Mouse (Mus musculus) layer of hippocampus, adult 2 months (tissue): ENCODE data around the gene Arnt. TPM values are rescaled to one million over a fixed set of nuclear protein-coding genes. Genes with fewer than 3 reads are reported as not detected.
"Not testable (repeated sequence)": the region's sequence is repeated elsewhere in the genome, so short reads cannot be mapped to it uniquely, and the experiment has no call there.

ENCODE experiments used
- DNase-seq, 2 experiments: peaks; one replicate each; pipeline ENCODE4 v3.0.0; 2022; ENCODE audit warnings: low spot score in 2 of 2
- H3K27ac ChIP-seq: fragments of 200-600 bp; 2 replicates; pipeline ENCODE4 v1.8.1; 2022
- H3K4me3 ChIP-seq: fragments of 200-600 bp; 2 replicates; pipeline ENCODE4 v1.8.1; 2022; ENCODE audit warnings: mild to moderate bottlenecking
- CTCF ChIP-seq: fragments of 200-600 bp; conservative IDR thresholded peaks from 2 replicates; pipeline ENCODE4 v1.8.1; 2022; ENCODE audit warnings: antibody characterized with exemption, mild to moderate bottlenecking, moderate library complexity
- total RNA-seq, 2 experiments: library from RNA; stranded (reverse); gene quantifications; 2 replicates each; pipeline ENCODE4 v1.2.3; 2021

Gene Arnt
- total RNA-seq, 2 experiments from 2014 or later, result 36.0 to 45.1 TPM

DNA sequence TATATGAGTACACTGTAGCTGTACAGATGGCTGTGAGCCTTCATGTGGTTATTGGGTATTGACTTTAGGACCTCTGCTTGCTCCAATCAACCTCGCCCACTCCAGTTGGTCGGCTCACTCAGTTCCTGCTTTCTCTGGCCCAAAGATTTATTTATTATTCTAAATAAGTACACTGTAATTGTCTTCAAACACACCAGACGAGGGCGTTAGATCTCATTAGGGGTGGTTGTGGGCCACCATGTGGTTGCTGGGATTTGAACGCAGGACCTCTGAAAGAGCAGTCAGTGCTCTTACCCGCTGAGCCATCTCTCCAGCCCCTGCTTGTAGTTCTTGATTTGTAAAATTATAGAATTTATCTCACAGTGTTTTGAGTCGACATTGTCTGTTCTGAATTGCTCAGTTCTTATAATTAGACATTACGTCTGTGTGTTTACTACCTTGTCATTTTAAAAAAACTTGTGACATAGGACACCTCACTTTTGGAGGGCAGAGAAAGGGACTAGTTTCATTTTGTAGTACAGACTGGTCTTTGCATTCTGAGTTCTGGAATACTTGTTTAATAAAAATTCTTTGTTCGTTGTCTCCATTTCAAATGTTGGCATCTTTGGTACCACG, 780 bp upstream of the Arnt start:
- peak overlapping the region; percentile 93 for H3K27ac ChIP-seq
- DNase-seq, result no peak
- H3K4me3 ChIP-seq, result peak overlapping the region; percentile 98
- TF ChIP-seq CTCF, result no peak; the same call in 1 of the 2 replicates

DNA sequence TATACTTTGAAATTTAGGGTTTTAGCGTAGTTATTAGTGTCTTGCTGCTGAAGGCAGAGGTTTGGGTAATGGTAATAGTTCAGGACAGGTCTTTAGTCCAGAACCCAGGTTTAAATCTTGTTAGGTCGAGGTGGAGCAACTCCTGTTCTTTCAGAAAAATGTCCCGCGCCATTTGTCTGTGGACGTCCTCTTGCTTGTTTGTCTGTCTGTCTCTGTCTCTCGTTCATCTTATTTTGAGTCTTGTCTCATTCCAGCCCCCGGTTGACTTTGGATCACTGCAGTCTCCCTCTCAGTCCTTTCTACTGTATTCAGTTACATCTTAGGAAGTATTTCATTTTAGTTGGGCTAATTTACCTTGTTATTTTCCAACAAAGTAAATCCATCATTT, 789 bp downstream of the Arnt start:
- Histone ChIP-seq H3K4me3 (peak overlapping the region; percentile 98), H3K27ac (peak overlapping the region; percentile 93)
- no peak for TF ChIP-seq CTCF
- no peak for DNase-seq

DNA sequence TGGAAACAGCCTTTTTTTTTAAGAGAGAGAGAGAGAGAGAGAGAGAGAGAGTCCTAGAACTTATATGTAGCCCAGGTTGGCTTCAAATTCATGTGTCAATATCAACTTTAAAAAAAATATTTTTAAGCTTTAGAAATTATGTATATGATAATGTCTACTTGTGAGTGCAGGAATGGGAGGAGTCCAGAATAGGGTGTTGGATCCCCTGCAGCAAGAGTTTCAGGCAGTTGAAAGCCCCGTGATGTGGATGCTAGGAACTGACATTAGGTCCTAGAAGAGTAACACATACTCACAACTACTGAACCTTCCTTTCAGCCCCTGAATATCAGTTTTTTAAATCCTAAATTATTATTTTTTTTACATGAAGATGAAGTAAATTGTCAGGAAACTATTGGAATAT, 1.4 kb downstream of the Arnt start:
- no peak for DNase-seq
- H3K4me3 ChIP-seq, result peak overlapping the region; percentile 98; the same call in 1 of the 2 replicates
- no peak for TF ChIP-seq CTCF

DNA sequence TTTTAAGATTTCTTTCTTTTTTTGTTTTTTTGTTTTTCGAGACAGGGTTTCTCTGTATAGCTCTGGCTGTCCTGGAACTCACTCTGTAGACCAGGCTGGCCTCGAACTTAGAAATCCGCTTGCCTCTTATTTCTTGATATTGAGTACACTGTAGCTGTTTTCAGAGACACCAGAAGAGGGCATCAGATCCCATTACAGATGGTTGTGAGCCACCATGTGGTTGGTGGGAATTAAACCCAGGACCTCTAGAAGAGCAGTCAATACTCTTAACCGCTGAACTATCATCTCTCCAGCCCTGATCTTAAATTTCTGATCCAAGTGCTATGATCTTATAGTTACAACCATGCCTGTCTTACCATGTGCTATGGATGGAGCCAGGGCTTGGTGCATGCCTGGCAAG, 4.4 kb downstream of the Arnt start:
- DNase-seq, H3K4me3 ChIP-seq, H3K27ac ChIP-seq: not testable (repeated sequence)
- TF ChIP-seq CTCF, result 0 out of 2 replicates have a peak, but pooled peaks have one; percentile 4

More for the DNA sequence above, 1.4 kb downstream of the Arnt start:
- no peak overlapping the region for H3K27ac ChIP-seq

DNA sequence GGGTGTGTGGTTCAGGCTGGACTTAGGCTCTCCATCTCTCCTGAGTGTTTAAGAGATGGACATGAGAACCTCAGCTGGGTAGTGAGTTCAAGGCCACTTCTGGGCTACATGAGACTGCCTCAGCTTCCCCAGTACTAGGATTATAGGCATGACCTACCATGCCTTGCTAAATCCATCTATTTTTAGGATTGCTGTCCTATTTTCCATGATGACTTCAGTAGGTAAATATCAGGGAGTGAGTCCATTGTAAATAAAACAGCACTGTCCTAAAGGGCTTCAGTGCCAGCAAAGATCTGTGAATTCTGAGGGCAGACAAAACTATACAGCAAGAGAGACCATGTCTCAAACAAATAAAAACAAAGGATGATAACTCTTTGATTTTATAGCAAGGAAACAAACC, 5.5 kb downstream of the Arnt start:
- no peak overlapping the region for H3K4me3 ChIP-seq
- no peak overlapping the region for H3K27ac ChIP-seq
- no peak for DNase-seq
- TF ChIP-seq CTCF, result no peak

DNA sequence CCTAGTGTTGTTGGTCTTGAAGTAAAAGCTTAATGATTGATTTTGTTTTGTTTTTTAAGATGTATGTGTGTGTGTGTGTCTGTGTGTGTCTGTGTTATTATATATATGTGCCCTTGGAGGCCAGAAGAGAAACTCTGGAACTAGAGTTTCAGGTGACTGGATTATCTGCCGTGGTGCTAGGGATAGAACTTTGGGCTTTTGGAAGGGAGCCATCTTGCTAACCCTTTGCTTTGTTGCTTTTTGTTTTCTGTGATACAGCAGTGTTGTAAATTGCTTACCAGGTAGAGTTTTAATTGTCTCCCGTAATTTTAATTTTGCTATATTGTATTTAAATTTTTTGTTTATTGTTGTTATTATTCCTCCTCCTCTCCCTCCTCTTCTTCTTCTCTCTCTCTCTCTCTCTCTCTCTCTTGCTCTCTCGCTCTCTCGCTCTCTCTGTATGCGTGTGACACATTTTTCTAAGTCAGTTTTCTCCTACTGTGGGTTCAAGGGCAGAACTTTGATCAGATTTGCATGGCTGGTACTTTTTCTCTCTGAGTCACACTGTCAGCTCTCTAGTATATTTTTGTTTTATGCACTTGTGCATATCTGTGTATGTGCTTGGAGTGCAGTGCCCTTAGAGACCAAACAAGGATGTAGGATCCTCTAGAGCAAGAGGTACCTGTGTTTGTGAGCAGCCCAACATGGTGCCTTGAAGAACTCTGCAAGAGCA, 8.4 kb downstream of the Arnt start:
- H3K4me3 ChIP-seq, result no peak overlapping the region
- no peak overlapping the region for H3K27ac ChIP-seq
- TF ChIP-seq CTCF, result no peak
- DNase-seq, result no peak

DNA sequence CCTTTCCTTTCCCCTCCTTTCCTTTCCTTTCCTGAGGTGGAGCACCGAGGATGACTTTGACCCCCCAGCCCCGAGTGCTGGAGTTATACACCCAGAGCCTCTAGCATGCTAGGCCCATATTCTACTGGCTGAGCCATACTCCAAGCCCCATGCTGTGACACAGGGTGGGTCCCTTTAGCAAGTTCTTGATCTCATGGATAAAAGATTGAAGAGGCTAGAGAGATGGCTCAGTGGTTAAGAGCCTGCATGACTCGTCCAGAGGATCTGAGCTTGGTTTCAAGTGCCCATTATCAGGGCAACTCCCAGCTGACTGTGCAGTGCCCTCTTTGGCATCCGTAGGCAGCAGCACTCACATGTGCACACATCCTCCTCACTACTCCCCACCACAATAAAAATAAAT, 11.1 kb downstream of the Arnt start:
- no peak for TF ChIP-seq CTCF
- DNase-seq, result no peak
- Histone ChIP-seq H3K27ac (no peak overlapping the region), H3K4me3 (no peak overlapping the region)

DNA sequence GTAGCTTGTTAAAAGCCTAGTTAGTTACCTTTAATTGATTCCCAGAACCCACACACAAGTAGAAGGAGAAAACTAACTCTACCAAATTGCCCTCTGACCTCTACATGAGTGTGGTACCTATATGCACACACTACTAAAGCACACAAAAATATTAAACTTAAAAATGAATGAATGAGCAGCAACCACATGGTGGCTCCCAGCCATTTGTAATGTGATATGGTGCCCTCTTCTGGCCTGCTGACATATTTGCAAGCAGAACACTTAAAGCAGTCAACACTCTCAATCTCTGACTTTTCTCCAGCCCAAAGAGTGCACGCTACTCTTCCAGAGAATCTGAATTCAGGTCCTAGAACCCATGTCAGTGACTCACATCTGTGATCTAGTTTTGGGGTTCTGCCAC, 16.2 kb downstream of the Arnt start:
- peak; percentile 48 to 53 for DNase-seq
- TF ChIP-seq CTCF, result peak; percentile 89
- Histone ChIP-seq H3K27ac (no peak overlapping the region), H3K4me3 (no peak overlapping the region)

DNA sequence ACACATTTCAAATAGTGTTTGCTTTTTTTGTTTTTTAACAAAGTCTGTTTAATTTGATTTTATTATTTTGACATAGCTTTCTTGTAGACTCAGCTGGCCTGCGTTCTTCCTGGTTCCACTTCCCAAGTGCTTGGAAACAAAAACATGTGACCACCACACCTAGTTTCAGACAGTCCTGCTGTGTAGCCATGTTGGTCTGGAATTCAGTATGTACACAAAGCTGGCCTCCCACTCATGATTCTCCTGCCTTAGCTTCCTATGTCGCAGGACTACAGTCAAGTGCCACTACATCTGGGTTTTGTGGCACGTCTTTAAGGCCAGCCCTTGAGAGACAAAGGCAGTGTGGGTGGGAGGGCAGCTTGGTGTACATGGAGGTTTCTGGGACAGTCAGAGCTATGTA, 16.7 kb downstream of the Arnt start:
- Histone ChIP-seq H3K27ac (no peak overlapping the region), H3K4me3 (no peak overlapping the region)
- DNase-seq, result no peak
- TF ChIP-seq CTCF, result no peak

DNA sequence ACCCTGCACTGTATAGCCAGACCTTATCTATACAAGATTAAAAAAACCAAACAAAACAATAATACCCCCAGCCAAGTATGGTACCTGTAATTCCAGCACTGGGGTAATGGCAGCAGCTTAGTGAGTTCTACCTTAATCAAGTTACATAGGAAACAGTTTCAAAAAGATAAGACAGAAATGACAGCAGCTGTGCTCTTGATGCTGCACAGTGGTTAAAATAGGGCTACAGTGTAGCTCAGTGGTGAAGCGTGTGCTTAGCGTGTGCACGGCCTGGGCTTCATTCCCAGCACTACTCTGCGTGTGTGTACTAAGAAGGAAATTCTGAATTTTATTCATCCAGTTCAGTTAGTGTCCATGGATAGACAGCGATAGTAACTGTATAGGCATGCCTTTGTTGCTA, 22.2 kb downstream of the Arnt start:
- no peak for DNase-seq
- TF ChIP-seq CTCF, result no peak
- no peak overlapping the region for H3K4me3 ChIP-seq
- H3K27ac ChIP-seq, result no peak overlapping the region

DNA sequence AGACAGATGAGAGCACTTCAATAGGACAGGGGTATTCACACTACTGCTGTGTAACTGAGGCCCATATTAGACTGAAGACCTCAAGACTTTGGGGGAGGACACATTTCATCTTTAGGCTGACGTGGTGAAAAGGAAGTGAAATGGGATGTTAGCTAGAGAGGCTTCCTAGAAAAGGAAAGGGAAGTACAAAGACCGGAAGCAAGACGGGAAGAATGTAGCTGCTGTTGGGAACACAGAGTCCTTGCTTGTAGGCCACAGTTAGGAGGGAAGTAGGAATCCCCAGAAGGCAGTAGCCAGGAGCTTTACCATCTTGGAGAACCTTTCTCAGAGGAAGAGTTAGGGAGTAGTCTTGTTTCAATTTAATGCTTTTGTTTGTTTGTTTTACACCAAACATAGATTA, 23.6 kb downstream of the Arnt start:
- Histone ChIP-seq H3K4me3 (no peak overlapping the region), H3K27ac (no peak overlapping the region)
- DNase-seq, result no peak
- no peak for TF ChIP-seq CTCF

DNA sequence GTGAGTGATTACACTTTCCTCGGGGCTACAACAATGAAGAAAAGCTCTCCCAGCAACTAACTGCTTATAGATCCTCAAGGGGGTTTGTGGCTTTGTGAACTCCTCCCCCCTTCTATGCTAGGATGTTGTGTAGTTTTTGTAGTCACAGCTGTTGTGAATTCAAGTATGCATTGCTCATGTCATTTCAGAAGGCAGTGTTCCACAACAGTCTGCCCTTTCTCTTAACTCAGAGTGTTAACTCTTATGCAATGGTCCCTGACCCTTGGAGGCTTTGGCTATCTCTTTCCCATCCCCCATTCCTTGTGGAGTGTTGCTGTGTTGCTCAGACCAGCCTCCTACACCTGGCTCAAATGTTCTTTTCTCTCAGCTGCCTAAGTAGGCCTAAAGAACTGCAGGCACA, 25.2 kb downstream of the Arnt start:
- no peak overlapping the region for H3K27ac ChIP-seq
- no peak overlapping the region for H3K4me3 ChIP-seq
- no peak for TF ChIP-seq CTCF
- no peak for DNase-seq

DNA sequence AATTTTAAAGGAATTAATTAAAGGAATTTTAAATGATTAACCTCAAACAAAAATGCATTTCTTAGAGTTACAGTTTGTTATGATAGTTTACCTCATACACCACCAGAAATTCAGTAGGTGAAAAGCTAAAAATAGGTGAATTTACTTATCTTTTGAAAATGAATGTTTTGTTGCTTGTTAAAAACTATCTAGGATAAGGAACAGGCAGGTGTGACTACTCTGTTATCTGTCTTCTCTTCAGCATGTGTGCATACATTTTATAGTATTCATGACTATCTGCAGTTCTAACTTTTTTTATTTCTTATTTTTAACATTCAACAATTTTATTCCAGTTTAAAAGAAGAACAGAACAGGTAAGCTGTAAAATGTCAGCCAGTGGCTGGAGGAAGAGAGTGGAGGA, 29.7 kb downstream of the Arnt start:
- H3K27ac ChIP-seq, result no peak overlapping the region
- TF ChIP-seq CTCF, result no peak
- DNase-seq, result no peak
- no peak overlapping the region for H3K4me3 ChIP-seq

DNA sequence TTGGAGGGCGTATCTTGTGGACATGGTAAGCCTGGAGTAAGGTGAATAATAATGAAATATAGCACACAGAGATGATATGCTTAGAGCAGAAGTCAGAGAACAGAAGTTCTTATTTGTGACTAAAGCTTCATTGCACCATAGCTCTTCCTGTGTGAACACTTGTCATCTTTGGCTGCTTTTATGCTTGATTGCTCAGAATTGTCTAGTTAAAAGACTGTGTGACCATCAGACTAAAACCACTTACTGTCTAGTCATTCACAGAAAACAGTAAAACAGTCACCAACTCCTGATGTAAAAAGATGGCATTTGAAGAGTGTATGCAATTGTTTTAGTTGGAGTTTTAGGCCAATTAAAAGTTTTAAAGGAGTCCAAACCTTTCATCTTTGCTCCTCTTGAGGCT, 44.8 kb downstream of the Arnt start:
- H3K27ac ChIP-seq, result no peak overlapping the region
- no peak for TF ChIP-seq CTCF
- no peak overlapping the region for H3K4me3 ChIP-seq

More for the DNA sequence above, 44.8 kb downstream of the Arnt start:
- no peak for DNase-seq
